ENCODE assay signal across 9 mouse cellular contexts in the genomic region with DNA sequence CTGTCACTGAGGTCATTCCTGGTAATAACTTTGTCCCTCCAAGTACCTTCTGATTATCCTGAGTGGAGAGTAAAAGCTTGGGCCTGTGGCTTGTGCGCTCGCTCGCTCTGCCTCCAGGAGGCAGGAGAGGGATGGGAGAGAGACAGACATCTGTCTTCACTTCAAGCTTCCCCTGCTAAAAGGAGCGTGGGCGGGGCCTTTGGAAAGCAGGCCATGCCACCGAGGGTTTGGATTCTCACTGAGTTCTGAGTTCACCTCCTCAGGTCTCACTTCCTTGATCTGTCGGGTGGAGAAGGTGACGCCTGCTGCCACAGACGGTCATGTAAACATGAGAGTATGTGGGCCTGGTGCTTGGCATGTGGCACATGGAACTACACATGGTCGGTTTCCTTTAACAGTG. TPM values are rescaled to one million over a fixed set of nuclear protein-coding genes. Genes with fewer than 3 reads are reported as not detected.
A peak's percentile ranks its signal among the peaks of the same experiment; 100 is the strongest.
DNase-seq lines count a peak whose midpoint lies in the region; ATAC-seq and TF ChIP-seq lines count a peak whose summit lies in the region.
"Had no signal": no experiment of that assay in that cellular context is flagged by ENCODE, and none has a peak within 500 bp of the region (broad histone marks: within the 10 kb centered on the region; RNA-seq: fewer than 3 reads in every experiment).

No protein-coding gene starts in this region.

- peak in 1 of 2 experiments; percentile 40 for DNase-seq in cerebellum, adult 2 months
- no peak for DNase-seq in cerebellum, adult 11-12 months
- DNase-seq in layer of hippocampus, adult 2 months (ENCODE audit: low spot score in 2 of 2), result peak; percentile 37 to 59
- no peak for DNase-seq in layer of hippocampus, adult 9-10 months (ENCODE audit: low spot score)
- peak; percentile 44 to 45 for DNase-seq in lung, postnatal 4 days
- no peak for DNase-seq in right cerebral cortex, postnatal 25 days
- DNase-seq in urinary bladder, adult 2 months (ENCODE audit: low spot score), result no peak

- no peaks in the 10 kb centered on the region for H3K27me3 ChIP-seq in cerebellum, adult 2 months (ENCODE audit: control insufficient read depth, insufficient read depth, low read length)
- H3K27me3 ChIP-seq: megakaryocyte, embryonic 14.5 days had no signal

- H3K27ac ChIP-seq in cerebellum, adult 2 months (ENCODE audit: insufficient read depth, low read length), result no peak overlapping the region
- H3K27ac ChIP-seq in layer of hippocampus, adult 2 months, result peak overlapping the region; percentile 43; the same call in 1 of the 2 replicates

- peak; percentile 21; the same call in 1 of the 2 replicates for TF ChIP-seq CTCF in cerebellum, adult 2 months (IDR thresholded peaks at IDR 0.05; ENCODE audit: borderline replicate concordance, insufficient read depth, low read depth, low read length)
- peak; percentile 74 for TF ChIP-seq CTCF in layer of hippocampus, adult 2 months (conservative IDR thresholded peaks at IDR 0.05)

- ATAC-seq in granulocyte monocyte progenitor cell, adult 5-6 weeks (replicated peaks; ENCODE audit: poor library complexity, severe bottlenecking), result peak; percentile 67

- no peak for TF ChIP-seq POLR2A in cerebellum, adult 2 months (IDR thresholded peaks at IDR 0.05; ENCODE audit: borderline replicate concordance, insufficient read depth, low read length)

- H3K4me1 ChIP-seq in cerebellum, adult 2 months (ENCODE audit: control insufficient read depth, insufficient read depth, low read length), result peaks cover 28% of the 10 kb centered on the region

- no peak overlapping the region for H3K4me3 ChIP-seq in cerebellum, adult 2 months (replicated peaks; ENCODE audit: insufficient read depth, low read depth, low read length)
- H3K4me3 ChIP-seq in layer of hippocampus, adult 2 months, result no peak overlapping the region
- H3K4me3 ChIP-seq: megakaryocyte, embryonic 14.5 days had no signal

- 33% methylated on average over 10 of the region's 10 CpGs for WGBS in cerebellum, adult 2 months

RNA-seq across cellular contexts. Expression of a gene that starts 6.8 kb away (rescaled TPM):
- polyA plus RNA-seq in cerebellum, adult 2 months (2012; rRNA removed), result 28.9 and 29.4 TPM in 2 replicates
- 10 to 100 TPM; 67.4 to 70.2 TPM for total RNA-seq in layer of hippocampus, adult 2 months (2021)
- 27.5 and 29.4 TPM in 2 replicates for total RNA-seq in granulocyte monocyte progenitor cell, adult 5-6 weeks (2014; fragmentation: Nextera tagmentation)
- 11.0 and 17.4 TPM in 2 replicates for total RNA-seq in granulocyte monocyte progenitor cell, adult 5-6 weeks (2017)
- 10.5 and 14.8 TPM in 2 replicates for polyA plus RNA-seq in urinary bladder, adult 2 months (2012; rRNA removed)

RNA-seq across cellular contexts. Expression of a gene that starts 44.2 kb away (rescaled TPM):
- polyA plus RNA-seq in cerebellum, adult 2 months (2012; rRNA removed), result 21.7 and 24.2 TPM in 2 replicates
- total RNA-seq in layer of hippocampus, adult 2 months (2021), result 10 to 100 TPM; 17.7 to 18.3 TPM
- total RNA-seq in granulocyte monocyte progenitor cell, adult 5-6 weeks (2014; fragmentation: Nextera tagmentation), result 46.9 and 52.3 TPM in 2 replicates
- total RNA-seq in granulocyte monocyte progenitor cell, adult 5-6 weeks (2017), result 11.1 and 11.9 TPM in 2 replicates
- 27.6 and 28.0 TPM in 2 replicates for polyA plus RNA-seq in urinary bladder, adult 2 months (2012; rRNA removed)

Comparison
In these comparisons a context has a peak if more than half of its experiments do, and no peak if none do; other contexts are left out.
1. DNase-seq: peak in layer of hippocampus, adult 2 months (2 of 2) and lung, postnatal 4 days (2 of 2); none in cerebellum, adult 11-12 months (single experiment), layer of hippocampus, adult 9-10 months (single experiment), right cerebral cortex, postnatal 25 days (single experiment) and urinary bladder, adult 2 months (single experiment).